Mouse (Mus musculus) hindbrain, embryonic 15.5 days (tissue): ENCODE results near the gene Nudt6. TPM values are rescaled to one million over a fixed set of nuclear protein-coding genes. Genes with fewer than 3 reads are reported as not detected.

Experiments used
- polyA plus RNA-seq: library from polyadenylated mRNA; unstranded; fragments of >200 nt; fragmentation: Nextera tagmentation; extraction: Ambion mirVana; gene quantifications from 2 replicates; pipeline ENCODE4 v1.2.1, GENCODE M21; 2015

Gene Nudt6
- polyA plus RNA-seq, 1 experiment from 2014 or later, result 8.8 TPM

Other genes starting within 250 kb of the Nudt6 start
- gene Il21, start 187.6 kb downstream of the Nudt6 start, polyA plus RNA-seq, result not detected in 2 replicates
- gene Bbs12, start 107.7 kb downstream of the Nudt6 start, polyA plus RNA-seq, result 4.9 and 5.8 TPM in 2 replicates
- gene Cetn4, start 107.5 kb downstream of the Nudt6 start, polyA plus RNA-seq, result 2.5 and 3.0 TPM in 2 replicates
- gene Fgf2, start 71.9 kb downstream of the Nudt6 start, polyA plus RNA-seq, result 0.35 and 1.2 TPM in 2 replicates
- 28.2 and 29.9 TPM in 2 replicates for gene Spata5, start 315 bp downstream of the Nudt6 start, polyA plus RNA-seq
- gene Spry1, start 219.7 kb upstream of the Nudt6 start, polyA plus RNA-seq, result 6.0 and 7.0 TPM in 2 replicates